Mouse (Mus musculus) liver, embryonic 11.5 days (tissue): ENCODE data around the gene Npc1l1. TPM values are rescaled to one million over a fixed set of nuclear protein-coding genes. Genes with fewer than 3 reads are reported as not detected.

ENCODE experiments used
- ATAC-seq: fragments of 200-750 bp; cut with Nextera tagmentation; replicated peaks from 2 replicates; pipeline ENCODE4 v1.8.0; 2017; ENCODE audit warnings: moderate number of reproducible peaks, mild to moderate bottlenecking, moderate TSS enrichment, moderate library complexity; ENCODE audit not compliant: low FRiP score
- DNase-seq: peaks from one replicate; pipeline ENCODE4 v3.0.0-alpha.2; 2017; ENCODE audit warnings: low spot score
- H3K27ac ChIP-seq: fragments of 300-500 bp; sonication (generic); 2 replicates; pipeline ENCODE4 v1.5.1; 2014; ENCODE audit warnings: mild to moderate bottlenecking, low read depth, low read length, control low read depth
- H3K27me3 ChIP-seq: fragments of 300-500 bp; sonication (generic); replicated peaks from 2 replicates; pipeline ENCODE4 v1.6.1; 2014; ENCODE audit warnings: low read length, mixed read lengths; ENCODE audit not compliant: control insufficient read depth, insufficient read depth
- H3K36me3 ChIP-seq: fragments of 300-500 bp; sonication (generic); 2 replicates; pipeline ENCODE4 v1.6.1; 2014; ENCODE audit warnings: mild to moderate bottlenecking, low read length, moderate library complexity, mixed read lengths; ENCODE audit not compliant: control insufficient read depth, insufficient read depth
- H3K4me1 ChIP-seq: fragments of 300-500 bp; sonication (generic); replicated peaks from 2 replicates; pipeline ENCODE4 v1.6.1; 2014; ENCODE audit warnings: low read length, mixed read lengths; ENCODE audit not compliant: control insufficient read depth, insufficient read depth
- H3K4me2 ChIP-seq: fragments of 300-500 bp; sonication (generic); 2 replicates; pipeline ENCODE4 v1.6.1; 2014; ENCODE audit warnings: mild to moderate bottlenecking, control low read depth, moderate library complexity
- H3K4me3 ChIP-seq: fragments of 300-500 bp; sonication (generic); 2 replicates; pipeline ENCODE4 v1.5.1; 2014; ENCODE audit warnings: low read depth, low read length, control low read depth
- H3K9ac ChIP-seq: fragments of 300-500 bp; sonication (generic); 2 replicates; pipeline ENCODE4 v1.6.1; 2014; ENCODE audit warnings: low read depth, low read length, control low read depth
- H3K9me3 ChIP-seq: fragments of 300-500 bp; sonication (generic); 2 replicates; pipeline ENCODE4 v1.6.1; 2016; ENCODE audit warnings: low read length, inconsistent platforms, mixed read lengths; ENCODE audit not compliant: control insufficient read depth
- WGBS: fragments of 180-500 bp; shearing (Covaris S2); extraction: QIAGEN DNeasy Blood & Tissue Kit; methylation state at CpG from one replicate; pipeline ENCODE4 v1.1.7; 2014; 5-methylcytosine and 5-hydroxymethylcytosine counted together
- polyA plus RNA-seq: library from polyadenylated mRNA; unstranded; fragments of >200 nt; fragmentation: Nextera tagmentation; extraction: Ambion mirVana; gene quantifications from 2 replicates; pipeline ENCODE4 v1.2.1, GENCODE M21; 2014

Npc1l1 gene
- polyA plus RNA-seq, 1 experiment from 2014 or later, result 0.23 TPM

GRCm38 (mm10) chr11:6198449-6198848, 31.5 kb downstream of the Npc1l1 start:
- ATAC-seq (no peak), DNase-seq (no peak)
- H3K36me3 ChIP-seq, result no peaks in the 10 kb centered on the region
- H3K4me2 ChIP-seq, result peak overlapping the region; percentile 79
- no peak overlapping the region for H3K9ac ChIP-seq
- 81% methylated on average over 4 of the region's 4 CpGs for WGBS
- peak overlapping the region; percentile 92 for H3K4me3 ChIP-seq
- H3K27ac ChIP-seq, result no peak overlapping the region
- H3K9me3 ChIP-seq, result no peaks in the 10 kb centered on the region
- no peaks in the 10 kb centered on the region for H3K27me3 ChIP-seq
- peaks cover 12% of the 10 kb centered on the region for H3K4me1 ChIP-seq

- Histone ChIP-seq H3K27me3 (no peaks in the 10 kb centered on the region), H3K4me3 (no peak overlapping the region)
- WGBS, result 79% methylated on average over 8 of the region's 8 CpGs
These were observed 33.2 kb downstream of the Npc1l1 start for GRCm38 (mm10) chr11:6196780-6197179.

GRCm38 (mm10) chr11:6187878-6188277, 42.1 kb downstream of the Npc1l1 start:
- Histone ChIP-seq H3K4me3 (no peak overlapping the region), H3K4me1 (peaks cover 18% of the 10 kb centered on the region), H3K9ac (no peak overlapping the region), H3K4me2 (no peak overlapping the region), H3K9me3 (no peaks in the 10 kb centered on the region), H3K27ac (no peak overlapping the region), H3K27me3 (no peaks in the 10 kb centered on the region), H3K36me3 (peaks cover 8% of the 10 kb centered on the region; the same call in 1 of the 2 replicates)
- peak; percentile 74 for DNase-seq
- WGBS, result 15% methylated on average over 2 of the region's 2 CpGs
- ATAC-seq, result peak; percentile 47; the same call in 1 of the 2 replicates

More at GRCm38 (mm10) chr11:6196780-6197179, 33.2 kb downstream of the Npc1l1 start:
- Histone ChIP-seq H3K4me1 (peaks cover 15% of the 10 kb centered on the region), H3K36me3 (peaks cover 5% of the 10 kb centered on the region; the same call in 1 of the 2 replicates), H3K9ac (no peak overlapping the region), H3K4me2 (no peak overlapping the region), H3K9me3 (no peaks in the 10 kb centered on the region), H3K27ac (no peak overlapping the region)
- ATAC-seq (no peak), DNase-seq (no peak)

- Histone ChIP-seq H3K36me3 (peaks cover 4% of the 10 kb centered on the region; the same call in 1 of the 2 replicates), H3K27me3 (no peaks in the 10 kb centered on the region), H3K27ac (no peak overlapping the region), H3K4me1 (peaks cover 18% of the 10 kb centered on the region), H3K4me3 (no peak overlapping the region), H3K9ac (no peak overlapping the region), H3K9me3 (no peaks in the 10 kb centered on the region), H3K4me2 (no peak overlapping the region)
- 84% methylated on average over 3 of the region's 3 CpGs for WGBS
- DNase-seq, result no peak
- ATAC-seq, result no peak
These were observed 42.5 kb downstream of the Npc1l1 start for GRCm38 (mm10) chr11:6187399-6187798.

- Histone ChIP-seq H3K4me3 (no peak overlapping the region), H3K27ac (peak overlapping the region; percentile 54), H3K36me3 (peaks cover 4% of the 10 kb centered on the region; the same call in 1 of the 2 replicates), H3K4me1 (peaks cover 25% of the 10 kb centered on the region), H3K9ac (0 out of 2 replicates have a peak overlapping the region, but pooled peaks have one; percentile 31), H3K9me3 (no peaks in the 10 kb centered on the region), H3K27me3 (no peaks in the 10 kb centered on the region), H3K4me2 (peak overlapping the region; percentile 40)
- DNase-seq (no peak), ATAC-seq (peak; percentile 62)
- 57% methylated on average over 11 of the region's 11 CpGs for WGBS
These were observed 45.6 kb downstream of the Npc1l1 start for GRCm38 (mm10) chr11:6184202-6184935.

GRCm38 (mm10) chr11:6183246-6183645, 46.7 kb downstream of the Npc1l1 start:
- H3K36me3 ChIP-seq, result no peaks in the 10 kb centered on the region
- no peak overlapping the region for H3K4me3 ChIP-seq
- H3K27me3 ChIP-seq, result no peaks in the 10 kb centered on the region
- no peak overlapping the region for H3K27ac ChIP-seq
- no peak overlapping the region for H3K4me2 ChIP-seq
- H3K4me1 ChIP-seq, result peaks cover 33% of the 10 kb centered on the region
- no peak for ATAC-seq
- no peak overlapping the region for H3K9ac ChIP-seq
- H3K9me3 ChIP-seq, result no peaks in the 10 kb centered on the region
- no peak for DNase-seq
- WGBS, result 77% methylated on average over 2 of the region's 2 CpGs

- Histone ChIP-seq H3K27ac (no peak overlapping the region), H3K4me1 (peaks cover 33% of the 10 kb centered on the region), H3K4me3 (no peak overlapping the region), H3K4me2 (no peak overlapping the region), H3K27me3 (no peaks in the 10 kb centered on the region), H3K9me3 (no peaks in the 10 kb centered on the region), H3K36me3 (no peaks in the 10 kb centered on the region), H3K9ac (no peak overlapping the region)
- DNase-seq (no peak), ATAC-seq (no peak)
- WGBS, result 61% methylated on average over 6 of the region's 6 CpGs
These were observed 49.0 kb downstream of the Npc1l1 start for GRCm38 (mm10) chr11:6180811-6181399.

- no peaks in the 10 kb centered on the region for H3K27me3 ChIP-seq
- peaks cover 27% of the 10 kb centered on the region for H3K4me1 ChIP-seq
- peak overlapping the region; percentile 20 for H3K4me2 ChIP-seq
- no peaks in the 10 kb centered on the region for H3K36me3 ChIP-seq
- DNase-seq (no peak), ATAC-seq (no peak)
- peak overlapping the region; percentile 25; the same call in 1 of the 2 replicates for H3K9ac ChIP-seq
- 19% methylated on average over 8 of the region's 8 CpGs for whole genome bisulfite sequencing
- peak overlapping the region; percentile 32; the same call in 1 of the 2 replicates for H3K27ac ChIP-seq
- no peaks in the 10 kb centered on the region for H3K9me3 ChIP-seq
- no peak overlapping the region for H3K4me3 ChIP-seq
These were observed 50.7 kb downstream of the Npc1l1 start for GRCm38 (mm10) chr11:6179194-6179593.
